Mouse (Mus musculus) bone marrow macrophage, adult 2 months (primary cell): Measurements from ENCODE around the gene Sgpp2.

Experiments used
- CTCF ChIP-seq: IDR thresholded peaks from 2 replicates; pipeline ENCODE4 v1.5.1; 2012; ENCODE audit warnings: low read depth, mild to moderate bottlenecking, low read length, moderate library complexity
- POLR2A ChIP-seq: IDR thresholded peaks from 2 replicates; pipeline ENCODE4 v1.6.1; 2012; ENCODE audit warnings: mild to moderate bottlenecking, low read depth, low read length, borderline replicate concordance

GRCm38 (mm10) chr1:78380950-78381349 is 70.8 kb downstream of the Sgpp2 start:
- TF ChIP-seq POLR2A = no peak
- TF ChIP-seq CTCF = no peak
